Mouse (Mus musculus): Measurements from ENCODE around the gene Smg1. TPM values are rescaled to one million over a fixed set of nuclear protein-coding genes. Genes with fewer than 3 reads are reported as not detected.

Gene Smg1
- total RNA-seq, 2 experiments from 2014 or later, result 36.5 to 59.4 TPM

- no peak for ATAC-seq (replicated peaks; ENCODE audit: poor library complexity)
Measured at GRCm38 (mm10) chr7:118113541-118114297, 129.8 kb downstream of the Smg1 start.

GRCm38 (mm10) chr7:118111128-118111527, 132.3 kb downstream of the Smg1 start:
- ATAC-seq (replicated peaks; ENCODE audit: poor library complexity), result no peak

- ATAC-seq (replicated peaks; ENCODE audit: poor library complexity), result no peak
Measured at GRCm38 (mm10) chr7:118107671-118108070, 135.8 kb downstream of the Smg1 start.

- ATAC-seq (replicated peaks; ENCODE audit: poor library complexity), result peak; percentile 38
Measured at GRCm38 (mm10) chr7:118104458-118105052, 138.9 kb downstream of the Smg1 start.

- peak; percentile 3; the same call in 1 of the 2 replicates for ATAC-seq (replicated peaks; ENCODE audit: poor library complexity)
Measured at GRCm38 (mm10) chr7:118103462-118104379, 139.7 kb downstream of the Smg1 start.

GRCm38 (mm10) chr7:118102678-118103461, 140.6 kb downstream of the Smg1 start:
- peak; percentile 21 for ATAC-seq (replicated peaks; ENCODE audit: poor library complexity)

GRCm38 (mm10) chr7:118102231-118102630, 141.2 kb downstream of the Smg1 start:
- peak; percentile 59 for ATAC-seq (replicated peaks; ENCODE audit: poor library complexity)

GRCm38 (mm10) chr7:118097615-118098014, 145.9 kb downstream of the Smg1 start:
- ATAC-seq (replicated peaks; ENCODE audit: poor library complexity), result peak; percentile 33

Other genes starting within 250 kb of the Smg1 start
- 2,608 and 2,622 TPM in 2 replicates for gene Rps15a, start 127.5 kb downstream of the Smg1 start, total RNA-seq (2015)
- gene Rps15a, start 127.5 kb downstream of the Smg1 start, total RNA-seq (2017), result 871 and 1,175 TPM in 2 replicates
- gene Arl6ip1, start 114.0 kb downstream of the Smg1 start, total RNA-seq (2015), result 231 and 246 TPM in 2 replicates
- 214 and 220 TPM in 2 replicates for gene Arl6ip1, start 114.0 kb downstream of the Smg1 start, total RNA-seq (2017)
- gene Syt17, start 204.6 kb upstream of the Smg1 start, total RNA-seq (2015), result not detected in 2 replicates
- not detected in 2 replicates for gene Syt17, start 204.6 kb upstream of the Smg1 start, total RNA-seq (2017)
- 7.2 and 10.1 TPM in 2 replicates for gene Itpripl2, start 248.3 kb upstream of the Smg1 start, total RNA-seq (2015)
- 15.2 and 17.6 TPM in 2 replicates for gene Itpripl2, start 248.3 kb upstream of the Smg1 start, total RNA-seq (2017)